Mouse (Mus musculus) MEL (cell line): Measurements from ENCODE around the gene Ceacam3. TPM values are rescaled to one million over a fixed set of nuclear protein-coding genes. Genes with fewer than 3 reads are reported as not detected.

Experiments
- DNase-seq: peaks from one replicate; pipeline ENCODE4 v3.0.0; 2011; ENCODE audit warnings: low read depth, low spot score
- H3K27ac ChIP-seq: 2 replicates; pipeline ENCODE4 v1.5.1; 2012; ENCODE audit warnings: low read depth, mild to moderate bottlenecking, control low read depth, low read length, moderate library complexity; ENCODE audit not compliant: control insufficient read depth
- H3K27me3 ChIP-seq, 2 experiments: fragments of 150-350 bp in 1 of 2; sonication (generic) in 1 of 2; 2 replicates each; pipeline ENCODE4 v1.6.1; 2012; ENCODE audit warnings: low read length in 2 of 2, mild to moderate bottlenecking in 2 of 2, improper control_type of control experiment in 1 of 2, moderate library complexity in 1 of 2; ENCODE audit not compliant: insufficient read depth in 2 of 2, control insufficient read depth in 1 of 2
- H3K36me3 ChIP-seq, 2 experiments: 2 replicates each; pipeline ENCODE4 v1.6.1; 2012 to 2014; ENCODE audit warnings: low read length in 2 of 2, improper control_type of control experiment in 1 of 2, inconsistent platforms in 1 of 2, mild to moderate bottlenecking in 1 of 2; ENCODE audit not compliant: insufficient read depth in 2 of 2, control insufficient read depth in 1 of 2
- H3K4me1 ChIP-seq, 2 experiments: fragments of 150-350 bp in 1 of 2; sonication (generic) in 1 of 2; 2 replicates each; pipeline ENCODE4 v1.6.1; 2012; ENCODE audit warnings: low read length in 2 of 2, improper control_type of control experiment in 1 of 2, mild to moderate bottlenecking in 1 of 2; ENCODE audit not compliant: insufficient read depth in 2 of 2, control insufficient read depth in 1 of 2
- H3K4me3 ChIP-seq, 2 experiments: fragments of 150-350 bp in 1 of 2; sonication (generic) in 1 of 2; 2 replicates each; pipeline ENCODE4 v1.5.1; 2012; ENCODE audit warnings: low read depth in 2 of 2, low read length in 2 of 2, mild to moderate bottlenecking in 2 of 2, moderate library complexity in 2 of 2, control low read depth in 1 of 2, improper control_type of control experiment in 1 of 2; ENCODE audit not compliant: control insufficient read depth in 1 of 2, insufficient read depth in 1 of 2
- H3K79me2 ChIP-seq: 2 replicates; pipeline ENCODE4 v1.6.1; 2012; ENCODE audit warnings: mild to moderate bottlenecking, low read length, moderate library complexity; ENCODE audit not compliant: control insufficient read depth, poor library complexity, insufficient read depth
- H3K9ac ChIP-seq: 2 replicates; pipeline ENCODE4 v1.6.1; 2012; ENCODE audit warnings: low read depth, mild to moderate bottlenecking, control low read depth, low read length, moderate library complexity; ENCODE audit not compliant: control insufficient read depth, poor library complexity, severe bottlenecking
- H3K9me3 ChIP-seq: fragments of 150-350 bp; sonication (generic); replicated peaks from 2 replicates; pipeline ENCODE4 v1.6.1; 2012; ENCODE audit warnings: mild to moderate bottlenecking, low read length, improper control_type of control experiment, moderate library complexity; ENCODE audit not compliant: insufficient read depth
- E2F4 ChIP-seq: IDR thresholded peaks from 2 replicates; pipeline ENCODE4 v1.6.1; 2011; ENCODE audit warnings: low read depth, low read length, improper control_type of control experiment, borderline replicate concordance
- ELF1 ChIP-seq: IDR thresholded peaks from 2 replicates; pipeline ENCODE4 v1.6.1; 2014; ENCODE audit warnings: low read depth, mild to moderate bottlenecking, inconsistent platforms, low read length, improper control_type of control experiment, moderate library complexity
- ETS1 ChIP-seq: IDR thresholded peaks from 2 replicates; pipeline ENCODE4 v1.6.1; 2012; ENCODE audit warnings: low read depth, mild to moderate bottlenecking, inconsistent platforms, low read length, improper control_type of control experiment, moderate library complexity
- GABPA ChIP-seq: IDR thresholded peaks from 2 replicates; pipeline ENCODE4 v1.6.1; 2012; ENCODE audit warnings: low read depth, mild to moderate bottlenecking, inconsistent platforms, low read length, improper control_type of control experiment, moderate library complexity
- MAFK ChIP-seq: IDR thresholded peaks from 2 replicates; pipeline ENCODE4 v1.6.1; 2011; ENCODE audit warnings: low read depth, mild to moderate bottlenecking, low read length, improper control_type of control experiment, borderline replicate concordance
- MAZ ChIP-seq: IDR thresholded peaks from 2 replicates; pipeline ENCODE4 v1.6.1; 2012; ENCODE audit warnings: low read depth, mild to moderate bottlenecking, inconsistent platforms, low read length, improper control_type of control experiment
- MEF2A ChIP-seq: IDR thresholded peaks from 2 replicates; pipeline ENCODE4 v1.6.1; 2014; ENCODE audit warnings: low read depth, mild to moderate bottlenecking, inconsistent platforms, low read length, improper control_type of control experiment; ENCODE audit not compliant: poor library complexity, insufficient replicate concordance, severe bottlenecking; ENCODE audit errors: extremely low read depth
- MXI1 ChIP-seq: IDR thresholded peaks from 2 replicates; pipeline ENCODE4 v1.6.1; 2011; ENCODE audit warnings: mild to moderate bottlenecking, low read depth, low read length, improper control_type of control experiment
- MYB ChIP-seq: IDR thresholded peaks from 2 replicates; pipeline ENCODE4 v1.6.1; 2011; ENCODE audit warnings: mild to moderate bottlenecking, low read depth, low read length, improper control_type of control experiment
- NELFE ChIP-seq: IDR thresholded peaks from 2 replicates; pipeline ENCODE4 v1.6.1; 2011; ENCODE audit warnings: low read depth, low read length, improper control_type of control experiment
- POLR2A ChIP-seq, 2 experiments: IDR thresholded peaks; 2 replicates each; pipeline ENCODE4 v1.6.1; 2011 to 2012; ENCODE audit warnings: low read length in 2 of 2, mild to moderate bottlenecking in 2 of 2, control low read depth in 1 of 2, improper control_type of control experiment in 1 of 2, low read depth in 1 of 2, moderate library complexity in 1 of 2; ENCODE audit not compliant: control insufficient read depth in 1 of 2, insufficient read depth in 1 of 2, poor library complexity in 1 of 2
- POLR2AphosphoS2 ChIP-seq: IDR thresholded peaks from 2 replicates; pipeline ENCODE4 v1.6.1; 2011; ENCODE audit warnings: low read length, improper control_type of control experiment
- POLR2AphosphoS5 ChIP-seq: IDR thresholded peaks from 2 replicates; pipeline ENCODE4 v1.6.1; 2012; ENCODE audit warnings: low read depth, borderline replicate concordance, mild to moderate bottlenecking, inconsistent platforms, low read length, moderate library complexity, mixed read lengths
- RAD21 ChIP-seq: IDR thresholded peaks from 2 replicates; pipeline ENCODE4 v1.6.1; 2011; ENCODE audit warnings: mild to moderate bottlenecking, low read depth, low read length, improper control_type of control experiment
- TBP ChIP-seq: IDR thresholded peaks from 2 replicates; pipeline ENCODE4 v1.8.0; 2011; ENCODE audit warnings: low read depth, low read length, improper control_type of control experiment
- UBTF ChIP-seq: IDR thresholded peaks from 2 replicates; pipeline ENCODE4 v1.6.1; 2012; ENCODE audit warnings: low read depth, mild to moderate bottlenecking, inconsistent platforms, low read length, improper control_type of control experiment, moderate library complexity, borderline replicate concordance; ENCODE audit not compliant: insufficient read depth
- USF1 ChIP-seq: IDR thresholded peaks from 2 replicates; pipeline ENCODE4 v1.6.1; 2014; ENCODE audit warnings: low read depth, mild to moderate bottlenecking, inconsistent platforms, low read length, improper control_type of control experiment, moderate library complexity
- USF2 ChIP-seq, 2 experiments: IDR thresholded peaks; 2 replicates each; pipeline ENCODE4 v1.6.1; 2011 to 2012; ENCODE audit warnings: improper control_type of control experiment in 2 of 2, low read length in 2 of 2, borderline replicate concordance in 1 of 2, inconsistent platforms in 1 of 2, low read depth in 1 of 2, mild to moderate bottlenecking in 1 of 2; ENCODE audit not compliant: insufficient read depth in 1 of 2
- ZC3H11A ChIP-seq: IDR thresholded peaks from 2 replicates; pipeline ENCODE4 v1.6.1; 2012; ENCODE audit warnings: low read depth, mild to moderate bottlenecking, inconsistent platforms, low read length, improper control_type of control experiment
- ZKSCAN1 ChIP-seq: IDR thresholded peaks from 2 replicates; pipeline ENCODE4 v1.6.1; 2012; ENCODE audit warnings: low read depth, mild to moderate bottlenecking, inconsistent platforms, low read length, improper control_type of control experiment, moderate library complexity
- ZNF384 ChIP-seq: IDR thresholded peaks from 2 replicates; pipeline ENCODE4 v1.6.1; 2012; ENCODE audit warnings: low read depth, mild to moderate bottlenecking, inconsistent platforms, low read length, improper control_type of control experiment
- polyA plus RNA-seq, 2 experiments: library from polyadenylated mRNA; stranded (reverse) in 1 of 2; unstranded in 1 of 2; fragments of >175 nt in 1 of 2; fragments of >200 nt in 1 of 2; gene quantifications; 2 replicates each; pipeline versions ENCODE4 v1.2.1 to v1.2.4; 2012; ENCODE audit warnings: low replicate concordance in 2 of 2, low read depth in 1 of 2; ENCODE audit not compliant: insufficient read length in 2 of 2, insufficient read depth in 1 of 2, missing spikeins in 1 of 2
- total RNA-seq: library from RNA; depleted of rRNA; stranded (reverse); fragments of 300-350 nt; gene quantifications from 2 replicates; pipeline ENCODE4 v1.2.3, GENCODE M21; 2012

Gene Ceacam3
- total and polyA plus RNA-seq, 3 experiments = not detected

DNA sequence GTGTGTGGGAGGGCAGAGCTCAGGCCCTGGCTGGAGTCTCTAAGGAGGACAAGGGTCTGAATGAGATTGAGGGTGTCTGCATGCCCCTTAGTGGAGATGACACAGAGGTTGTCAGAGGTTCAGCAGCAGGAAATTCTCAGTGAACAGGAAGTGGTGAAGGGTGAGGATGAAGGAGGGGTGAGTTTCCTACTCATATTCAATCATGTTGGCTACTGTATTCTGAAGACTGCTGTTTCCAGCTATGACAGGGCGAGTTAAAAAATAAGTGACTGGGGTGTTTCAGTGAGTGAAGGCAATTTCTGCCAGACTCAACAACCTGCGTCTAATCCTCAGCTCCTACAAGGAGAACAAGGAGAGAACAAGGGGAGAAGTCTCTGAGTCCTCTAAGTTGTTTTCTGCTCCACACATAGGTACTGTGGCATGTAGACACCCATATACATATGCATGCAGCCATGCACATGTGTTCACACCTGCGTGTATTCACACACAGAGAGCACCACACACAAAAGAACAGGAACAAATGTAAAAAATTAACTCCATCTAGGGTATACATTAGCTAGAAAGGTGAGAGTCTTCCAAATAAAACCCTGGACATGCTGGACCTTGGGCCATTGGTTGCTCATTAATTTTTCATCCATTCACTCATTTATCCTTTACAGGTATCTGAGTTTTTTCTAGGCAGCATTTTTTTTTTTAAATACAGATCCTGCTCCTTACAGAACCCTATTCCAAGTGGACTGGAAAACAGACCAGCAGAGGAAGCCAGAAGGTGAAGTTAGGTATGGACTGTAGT lies 7.0 kb downstream of the Ceacam3 start:
- no peaks in the 10 kb centered on the region for H3K27me3 ChIP-seq
- H3K9me3 ChIP-seq = no peaks in the 10 kb centered on the region
- no peak for DNase-seq
- no peak for TF ChIP-seq MAZ
- no peak for TF ChIP-seq POLR2A (IDR thresholded peaks at IDR 0.05; ENCODE audit: control insufficient read depth in 1 of 2, insufficient read depth in 1 of 2, low read depth in 1 of 2, low read length in 2 of 2, poor library complexity in 1 of 2)
- no peak for TF ChIP-seq E2F4
- no peak for TF ChIP-seq ZNF384
- TF ChIP-seq MXI1 = no peak
- no peak for TF ChIP-seq RAD21
- no peak for TF ChIP-seq TBP
- TF ChIP-seq MYB = no peak
- no peak for TF ChIP-seq USF1
- TF ChIP-seq ZC3H11A = no peak
- no peak for TF ChIP-seq POLR2AphosphoS2
- TF ChIP-seq, all 39 proteins: peak for 0
- no peak overlapping the region for H3K9ac ChIP-seq
- no peaks in the 10 kb centered on the region for H3K4me1 ChIP-seq
- H3K79me2 ChIP-seq = no peaks in the 10 kb centered on the region
- no peak overlapping the region for H3K27ac ChIP-seq
- no peaks in the 10 kb centered on the region for H3K36me3 ChIP-seq
- H3K4me3 ChIP-seq = no peak overlapping the region

DNA sequence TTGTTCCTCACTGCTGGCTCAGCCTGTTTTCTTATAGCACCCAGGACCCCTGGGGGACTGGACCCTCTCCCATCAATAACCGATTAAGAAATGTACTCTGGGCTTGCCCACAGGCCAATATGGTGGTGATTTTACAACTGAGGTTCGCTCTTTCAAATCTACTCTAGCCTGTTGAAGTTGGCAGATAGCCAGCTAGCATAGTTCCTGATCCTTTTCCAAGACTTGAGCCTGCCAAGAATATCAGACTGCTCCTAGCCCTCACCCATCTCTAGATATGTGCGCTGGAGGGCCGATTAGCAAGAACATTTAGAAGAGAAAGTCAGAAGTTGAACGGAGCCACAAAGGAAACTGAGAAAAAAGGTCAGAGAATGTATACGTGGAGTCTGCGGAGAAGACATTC lies 8.9 kb downstream of the Ceacam3 start:
- H3K9ac ChIP-seq = no peak overlapping the region
- DNase-seq = no peak
- no peaks in the 10 kb centered on the region for H3K79me2 ChIP-seq
- no peaks in the 10 kb centered on the region for H3K4me1 ChIP-seq
- H3K36me3 ChIP-seq = no peaks in the 10 kb centered on the region
- H3K27ac ChIP-seq = no peak overlapping the region
- TF ChIP-seq GABPA (no peak), ETS1 (no peak), MEF2A (no peak), ZKSCAN1 (no peak), USF2 (IDR thresholded peaks at IDR 0.05; ENCODE audit: borderline replicate concordance in 1 of 2, insufficient read depth in 1 of 2, low read depth in 1 of 2, low read length in 2 of 2) (no peak), MYB (no peak), NELFE (no peak), POLR2AphosphoS2 (no peak), UBTF (no peak), ELF1 (no peak), MAFK (no peak), POLR2AphosphoS5 (no peak)
- H3K9me3 ChIP-seq = no peaks in the 10 kb centered on the region
- no peak overlapping the region for H3K4me3 ChIP-seq
- no peaks in the 10 kb centered on the region for H3K27me3 ChIP-seq
